Mouse (Mus musculus) embryonic facial prominence, embryonic 11.5 days (tissue): ENCODE measurements around the gene Iqgap2. TPM values are rescaled to one million over a fixed set of nuclear protein-coding genes. Genes with fewer than 3 reads are reported as not detected.
A peak's percentile ranks its signal among the peaks of the same experiment; 100 is the strongest.

ENCODE experiments used
- ATAC-seq: fragments of 200-750 bp; cut with Nextera tagmentation; replicated peaks from 2 replicates; pipeline ENCODE4 v1.8.0; 2017; ENCODE audit warnings: low read depth; ENCODE audit not compliant: insufficient number of reproducible peaks, low FRiP score, low TSS enrichment
- DNase-seq: peaks from one replicate; pipeline ENCODE4 v3.0.0-alpha.2; 2015; ENCODE audit warnings: low spot score
- H3K27ac ChIP-seq: fragments of 300-500 bp; sonication (generic); replicated peaks from 2 replicates; pipeline ENCODE4 v1.5.1; 2014; ENCODE audit warnings: mild to moderate bottlenecking, low read depth, low read length, control low read depth
- H3K27me3 ChIP-seq: fragments of 300-500 bp; sonication (generic); 2 replicates; pipeline ENCODE4 v1.6.1; 2014; ENCODE audit warnings: mild to moderate bottlenecking, low read length, moderate library complexity, mixed read lengths; ENCODE audit not compliant: control insufficient read depth, insufficient read depth
- H3K36me3 ChIP-seq: fragments of 300-500 bp; sonication (generic); replicated peaks from 2 replicates; pipeline ENCODE4 v1.6.1; 2014; ENCODE audit warnings: low read depth, mild to moderate bottlenecking, low read length, moderate library complexity, mixed read lengths; ENCODE audit not compliant: control insufficient read depth, insufficient read depth
- H3K4me1 ChIP-seq: fragments of 300-500 bp; sonication (generic); 2 replicates; pipeline ENCODE4 v1.6.1; 2014; ENCODE audit warnings: low read length, mixed read lengths; ENCODE audit not compliant: control insufficient read depth, insufficient read depth
- H3K4me2 ChIP-seq: fragments of 300-500 bp; sonication (generic); 2 replicates; pipeline ENCODE4 v1.6.1; 2014; ENCODE audit warnings: low read depth, mild to moderate bottlenecking, control low read depth, low read length, moderate library complexity
- H3K4me3 ChIP-seq: fragments of 300-500 bp; sonication (generic); 2 replicates; pipeline ENCODE4 v1.5.1; 2014; ENCODE audit warnings: low read depth, low read length, control low read depth
- H3K9ac ChIP-seq: fragments of 300-500 bp; sonication (generic); replicated peaks from 2 replicates; pipeline ENCODE4 v1.6.1; 2014; ENCODE audit warnings: mild to moderate bottlenecking, control low read depth, low read length
- H3K9me3 ChIP-seq: fragments of 300-500 bp; sonication (generic); replicated peaks from 2 replicates; pipeline ENCODE4 v1.6.1; 2016; ENCODE audit warnings: mild to moderate bottlenecking, low read length, inconsistent platforms, mixed read lengths; ENCODE audit not compliant: control insufficient read depth
- WGBS: fragments of 180-500 bp; shearing (Covaris S2); extraction: QIAGEN DNeasy Blood & Tissue Kit; methylation state at CpG from one replicate; pipeline ENCODE4 v1.1.7; 2014; 5-methylcytosine and 5-hydroxymethylcytosine counted together
- polyA plus RNA-seq: library from polyadenylated mRNA; unstranded; fragments of >200 nt; fragmentation: Nextera tagmentation; extraction: Ambion mirVana; gene quantifications from 2 replicates; pipeline ENCODE4 v1.2.1, GENCODE M21; 2014

The Iqgap2 gene
- polyA plus RNA-seq, 1 experiment from 2014 or later = 16.3 TPM

DNA sequence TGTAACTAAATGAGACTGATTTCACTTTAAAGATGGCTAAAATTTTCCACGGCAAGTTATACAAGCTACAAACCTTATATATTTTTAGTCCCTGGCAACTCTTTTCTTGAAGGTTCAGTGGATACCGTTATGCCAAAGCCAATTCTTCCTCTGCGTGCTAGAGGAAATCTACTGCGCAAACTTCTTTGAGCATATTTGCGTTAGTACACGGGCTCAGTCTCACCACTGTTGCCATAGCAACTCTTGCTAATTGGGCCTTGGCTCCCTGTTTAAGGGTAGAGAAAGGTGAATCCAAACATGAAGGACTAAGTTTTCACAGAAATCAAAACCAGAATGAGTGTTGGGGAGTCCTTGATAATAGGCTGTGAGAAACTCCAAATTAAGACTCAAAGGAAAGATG lies 68.8 kb downstream of the Iqgap2 start:
- peak; percentile 23 for DNase-seq
- H3K9ac ChIP-seq = no peak overlapping the region
- H3K9me3 ChIP-seq = no peaks in the 10 kb centered on the region
- WGBS = 78% methylated on average over 6 of the region's 6 CpGs
- H3K4me2 ChIP-seq = no peak overlapping the region
- H3K4me3 ChIP-seq = no peak overlapping the region
- no peaks in the 10 kb centered on the region for H3K36me3 ChIP-seq
- no peak for ATAC-seq
- no peak overlapping the region for H3K27ac ChIP-seq
- H3K4me1 ChIP-seq = no peaks in the 10 kb centered on the region
- no peaks in the 10 kb centered on the region for H3K27me3 ChIP-seq

- ATAC-seq = no peak
- 91% methylated on average over 9 of the region's 9 CpGs for WGBS
- H3K27me3 ChIP-seq = no peaks in the 10 kb centered on the region
- no peaks in the 10 kb centered on the region for H3K4me1 ChIP-seq
- H3K9me3 ChIP-seq = no peaks in the 10 kb centered on the region
- H3K27ac ChIP-seq = no peak overlapping the region
- H3K4me2 ChIP-seq = no peak overlapping the region
- H3K9ac ChIP-seq = no peak overlapping the region
- no peaks in the 10 kb centered on the region for H3K36me3 ChIP-seq
- no peak for DNase-seq
- no peak overlapping the region for H3K4me3 ChIP-seq
These were observed 71.7 kb downstream of the Iqgap2 start for GRCm38 (mm10) chr13:95820071-95820470.

DNA sequence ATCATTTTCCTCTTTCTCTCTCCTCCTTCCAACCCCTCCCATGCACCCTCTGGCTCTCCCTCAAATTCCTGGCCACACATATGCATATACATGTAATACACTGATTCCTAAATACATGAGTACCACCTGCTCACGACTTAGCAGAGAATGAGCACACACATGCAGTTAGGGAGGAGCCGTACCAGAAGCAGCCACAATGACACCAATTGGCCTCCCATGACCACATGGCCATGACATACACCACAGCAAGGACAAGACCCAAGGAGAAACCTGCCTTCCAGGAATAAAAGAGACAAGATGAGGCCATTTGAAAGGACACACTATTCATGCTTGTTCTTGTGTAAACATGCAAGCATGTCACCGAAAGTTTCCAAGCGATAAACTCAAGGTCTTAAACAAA lies 72.8 kb downstream of the Iqgap2 start:
- no peak overlapping the region for H3K4me3 ChIP-seq
- no peak overlapping the region for H3K4me2 ChIP-seq
- H3K27me3 ChIP-seq = no peaks in the 10 kb centered on the region
- no peak overlapping the region for H3K27ac ChIP-seq
- ATAC-seq (no peak), DNase-seq (no peak)
- no peaks in the 10 kb centered on the region for H3K36me3 ChIP-seq
- no peak overlapping the region for H3K9ac ChIP-seq
- no peaks in the 10 kb centered on the region for H3K4me1 ChIP-seq
- H3K9me3 ChIP-seq = no peaks in the 10 kb centered on the region
- 94% methylated on average over 4 of the region's 4 CpGs for WGBS

DNA sequence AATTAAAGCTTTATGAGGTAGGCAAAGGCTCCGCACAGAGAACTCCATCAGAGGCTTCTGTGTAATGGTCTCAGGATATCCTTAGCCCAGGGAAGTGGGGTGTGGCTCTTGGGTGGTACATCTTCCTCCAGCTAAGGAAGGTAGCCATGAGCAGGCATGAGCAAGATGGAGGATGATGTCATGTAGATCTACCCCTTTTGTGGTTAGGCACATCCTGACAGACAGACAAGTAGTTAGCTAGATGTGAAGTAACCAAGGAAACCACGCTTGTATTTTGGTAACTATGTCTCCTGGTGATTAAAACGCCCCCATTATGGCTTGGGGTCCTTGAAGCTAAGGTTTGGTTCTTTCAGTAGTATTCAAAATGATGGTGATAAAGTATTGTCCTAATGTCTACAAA lies 78.1 kb downstream of the Iqgap2 start:
- Histone ChIP-seq H3K4me3 (no peak overlapping the region), H3K36me3 (no peaks in the 10 kb centered on the region), H3K4me1 (no peaks in the 10 kb centered on the region), H3K27me3 (no peaks in the 10 kb centered on the region), H3K27ac (no peak overlapping the region), H3K4me2 (no peak overlapping the region), H3K9ac (no peak overlapping the region), H3K9me3 (no peaks in the 10 kb centered on the region)
- WGBS = 84% methylated on average over 3 of the region's 3 CpGs
- DNase-seq (no peak), ATAC-seq (no peak)

DNA sequence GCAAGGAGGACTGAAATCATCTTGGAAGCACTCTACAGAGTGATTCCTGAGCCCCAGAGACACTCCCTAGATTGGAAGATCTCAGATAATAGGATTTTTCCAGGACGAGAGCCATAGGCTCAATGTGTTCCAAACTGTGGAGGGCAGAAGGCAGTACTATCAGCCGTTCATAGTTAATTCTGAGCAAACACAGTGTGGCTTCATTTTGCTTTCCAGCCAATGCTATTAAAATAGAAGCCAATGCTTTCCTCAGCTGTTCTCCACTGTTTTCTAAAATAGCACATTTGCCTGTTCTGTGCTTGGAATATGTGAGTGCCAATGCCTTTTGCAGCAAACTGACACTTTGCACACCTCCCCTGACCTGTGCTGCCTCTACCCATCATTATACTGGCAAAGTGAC lies 80.9 kb downstream of the Iqgap2 start:
- no peak for DNase-seq
- no peaks in the 10 kb centered on the region for H3K4me1 ChIP-seq
- no peak overlapping the region for H3K27ac ChIP-seq
- no peak overlapping the region for H3K4me3 ChIP-seq
- H3K9me3 ChIP-seq = no peaks in the 10 kb centered on the region
- H3K9ac ChIP-seq = no peak overlapping the region
- ATAC-seq = no peak
- H3K4me2 ChIP-seq = no peak overlapping the region
- no peaks in the 10 kb centered on the region for H3K36me3 ChIP-seq
- 78% methylated on average over 2 of the region's 2 CpGs for WGBS
- no peaks in the 10 kb centered on the region for H3K27me3 ChIP-seq

DNA sequence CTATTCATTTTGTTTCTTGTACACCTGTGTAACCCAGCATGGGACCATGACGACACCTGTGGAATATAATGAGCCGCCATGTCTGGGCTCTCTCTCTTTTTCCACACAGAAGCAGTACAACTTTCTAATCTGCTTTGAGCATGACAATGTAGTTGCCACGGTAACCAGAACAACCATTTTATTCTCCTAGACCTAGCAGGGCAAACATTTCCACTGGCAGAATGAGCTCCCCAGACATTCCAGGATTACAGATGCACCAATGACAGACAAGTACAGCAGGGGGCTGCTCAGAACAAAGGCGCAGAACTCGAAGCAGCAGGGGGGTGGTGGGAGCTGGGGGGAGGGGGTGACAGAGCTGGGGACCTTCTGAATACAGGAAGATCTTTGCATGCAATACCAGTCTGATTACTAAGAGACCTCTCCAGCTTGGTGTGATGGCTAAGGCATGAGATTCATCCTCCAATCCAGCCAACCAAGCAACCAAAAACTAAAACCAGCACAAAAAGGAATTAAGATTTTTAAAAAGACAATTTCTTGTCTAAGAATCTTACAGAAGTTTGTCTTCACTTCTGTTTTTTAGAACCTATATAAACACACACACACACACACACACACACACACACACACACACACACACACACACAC lies 84.5 kb downstream of the Iqgap2 start:
- Histone ChIP-seq H3K27ac (no peak overlapping the region), H3K9me3 (no peaks in the 10 kb centered on the region), H3K4me1 (no peaks in the 10 kb centered on the region), H3K4me2 (no peak overlapping the region), H3K9ac (no peak overlapping the region), H3K27me3 (no peaks in the 10 kb centered on the region), H3K36me3 (no peaks in the 10 kb centered on the region), H3K4me3 (no peak overlapping the region)
- ATAC-seq = peak; percentile 89; the same call in 1 of the 2 replicates
- WGBS = 22% methylated on average over 5 of the region's 5 CpGs
- peak; percentile 70 for DNase-seq

DNA sequence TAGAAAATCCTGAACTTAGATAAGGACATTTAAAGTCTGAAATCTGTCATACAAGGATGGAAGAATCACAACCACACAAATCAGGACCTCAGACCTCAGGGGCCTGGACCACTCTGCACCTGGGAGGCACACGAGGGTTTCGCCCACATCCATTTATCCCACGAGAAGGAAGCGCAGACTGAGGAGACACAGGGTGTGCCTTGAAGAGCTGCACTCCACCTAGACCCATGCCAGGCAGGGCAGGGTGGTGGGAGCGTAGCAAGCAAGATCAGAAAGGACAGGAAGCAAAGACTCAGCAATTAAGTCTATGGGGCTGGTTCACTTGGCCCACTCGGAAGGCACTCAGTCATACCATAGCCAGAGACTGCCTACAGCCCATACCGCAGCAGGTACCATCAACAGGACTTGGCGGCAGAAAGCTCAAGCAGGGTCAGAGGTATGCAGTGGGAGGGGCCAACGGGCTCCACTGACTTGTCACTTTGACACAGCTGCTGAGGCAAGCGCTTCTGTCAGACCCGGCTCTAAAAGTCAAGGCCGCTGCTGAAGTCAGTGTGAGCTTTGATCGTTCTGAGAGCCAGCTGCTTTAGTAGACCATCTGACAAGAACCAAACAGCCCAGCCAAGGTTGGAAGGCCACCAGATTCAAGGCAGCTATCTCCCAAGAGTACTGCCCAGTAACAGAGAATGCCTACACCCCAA lies 86.1 kb downstream of the Iqgap2 start:
- Histone ChIP-seq H3K9ac (no peak overlapping the region), H3K4me1 (no peaks in the 10 kb centered on the region), H3K36me3 (no peaks in the 10 kb centered on the region), H3K4me3 (no peak overlapping the region), H3K9me3 (no peaks in the 10 kb centered on the region), H3K4me2 (no peak overlapping the region), H3K27ac (no peak overlapping the region), H3K27me3 (no peaks in the 10 kb centered on the region)
- 55% methylated on average over 13 of the region's 13 CpGs for WGBS
- peak; percentile 9 for DNase-seq
- ATAC-seq = no peak

DNA sequence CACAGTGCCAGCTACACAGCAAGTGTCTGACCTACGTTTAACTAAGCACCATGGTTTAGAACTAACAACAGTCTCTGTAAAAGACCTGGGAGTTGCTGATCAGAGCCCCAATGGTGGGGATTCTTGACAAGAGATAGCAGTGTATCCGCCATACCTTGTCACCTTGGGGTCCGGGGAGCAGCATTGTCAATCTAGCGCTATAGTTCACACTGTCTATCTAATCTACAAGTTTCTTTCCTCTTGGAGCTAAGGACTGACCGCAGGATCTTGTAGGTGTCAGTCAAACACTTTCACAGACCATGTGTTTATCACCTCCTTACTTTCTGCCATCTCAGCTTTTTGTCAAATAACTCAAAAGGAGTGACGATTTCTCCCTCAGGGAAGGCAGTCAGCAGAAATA lies 87.6 kb downstream of the Iqgap2 start:
- no peak for DNase-seq
- no peaks in the 10 kb centered on the region for H3K27me3 ChIP-seq
- no peak overlapping the region for H3K4me2 ChIP-seq
- H3K9ac ChIP-seq = no peak overlapping the region
- H3K4me1 ChIP-seq = no peaks in the 10 kb centered on the region
- no peaks in the 10 kb centered on the region for H3K36me3 ChIP-seq
- 87% methylated on average over 6 of the region's 6 CpGs for WGBS
- H3K9me3 ChIP-seq = no peaks in the 10 kb centered on the region
- no peak overlapping the region for H3K4me3 ChIP-seq
- H3K27ac ChIP-seq = no peak overlapping the region
- no peak for ATAC-seq
